Mouse (Mus musculus): ENCODE data around the gene Snx13.

The Snx13 gene

DNA sequence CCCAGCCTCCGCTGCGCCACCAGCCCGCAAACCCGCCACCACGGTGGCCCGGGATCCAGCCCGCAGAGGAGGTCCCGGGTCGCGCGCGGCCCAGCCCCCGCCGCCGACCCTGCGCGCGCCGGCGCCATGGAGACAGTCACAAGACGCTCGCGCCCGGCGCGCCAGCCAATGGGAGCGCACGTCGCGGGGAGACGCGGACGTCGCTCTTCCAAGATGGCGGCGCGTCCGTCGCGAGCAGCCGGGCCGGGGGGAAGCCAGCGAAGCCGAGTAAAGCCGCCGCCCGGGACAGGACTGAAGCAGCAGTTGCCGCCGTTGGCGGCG lies at the start of gene Snx13:
TSS of gene Snx13 (plus strand) at position 188 of the 321 bp plus-strand sequence.
- peak; percentile 89 for DNase-seq (ENCODE audit: low spot score)

GRCm38 (mm10) chr12:34997597-34998182 lies 49.3 kb upstream of the Snx13 start:
- DNase-seq (ENCODE audit: low spot score): no peak

- no peak for DNase-seq (ENCODE audit: low spot score)
These were observed 48.1 kb upstream of the Snx13 start for GRCm38 (mm10) chr12:34998778-34999467.

DNA sequence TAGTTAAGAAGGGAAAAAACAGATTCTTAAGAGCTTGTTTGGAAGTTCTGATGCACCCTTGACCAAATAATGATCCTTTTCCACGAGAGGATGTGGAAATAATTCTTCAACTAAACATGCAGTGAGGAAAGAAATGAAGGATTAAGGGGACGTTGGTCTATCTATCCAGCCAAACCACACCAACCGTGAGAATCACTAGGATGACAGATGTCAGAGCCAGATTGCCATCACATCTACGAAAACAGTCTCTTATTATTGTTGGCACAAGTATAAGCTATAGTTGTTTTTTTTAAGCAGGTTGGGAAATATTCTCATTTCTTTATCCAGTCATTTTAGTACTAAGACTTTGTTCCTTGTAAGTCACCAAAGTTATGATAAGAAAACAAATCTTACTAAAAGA lies 46.7 kb upstream of the Snx13 start:
- no peak for DNase-seq (ENCODE audit: low spot score)

- no peak for DNase-seq (ENCODE audit: low spot score)
These were observed 41.2 kb upstream of the Snx13 start for GRCm38 (mm10) chr12:35005748-35006147.

DNA sequence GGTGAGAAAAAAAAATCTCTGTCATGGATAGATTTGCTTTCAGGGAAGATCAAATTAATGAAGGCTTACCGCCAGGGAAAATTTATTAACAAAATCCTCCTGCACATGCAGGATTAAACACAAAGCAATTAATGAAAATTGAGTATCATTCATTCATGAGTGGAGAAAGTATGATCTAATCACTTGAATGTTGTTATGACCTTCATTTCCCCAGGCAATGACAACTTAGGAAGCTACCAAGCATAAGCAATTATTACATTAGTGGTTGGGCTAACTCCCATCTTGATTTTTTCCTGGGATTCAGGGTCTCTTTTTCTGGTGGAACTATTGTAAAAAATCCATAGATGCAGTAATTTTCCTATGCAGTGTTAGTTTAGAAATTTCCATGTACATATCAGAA lies 39.1 kb upstream of the Snx13 start:
- DNase-seq (ENCODE audit: low spot score): no peak

GRCm38 (mm10) chr12:35008340-35009137 lies 38.4 kb upstream of the Snx13 start:
- DNase-seq (ENCODE audit: low spot score): no peak

DNA sequence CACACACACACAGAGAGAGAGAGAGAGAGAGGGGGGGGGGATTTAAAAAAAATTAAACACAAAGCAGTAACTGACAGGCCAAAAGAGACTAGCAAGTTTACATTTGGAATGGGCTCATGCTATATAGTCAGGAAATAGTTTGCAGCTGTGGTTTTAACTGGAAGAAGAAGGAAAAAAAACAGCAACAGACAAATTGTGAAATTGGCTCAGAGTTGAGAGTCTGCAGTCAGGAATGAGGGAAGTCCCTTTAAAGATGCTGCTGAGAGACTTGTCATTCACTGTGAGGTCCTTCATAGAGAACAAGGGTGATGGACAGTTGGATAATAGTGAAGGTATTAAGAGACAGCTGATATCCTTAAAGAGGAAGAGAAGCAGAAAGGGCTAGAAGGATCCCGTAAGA lies 35.5 kb upstream of the Snx13 start:
- no peak for DNase-seq (ENCODE audit: low spot score)

DNA sequence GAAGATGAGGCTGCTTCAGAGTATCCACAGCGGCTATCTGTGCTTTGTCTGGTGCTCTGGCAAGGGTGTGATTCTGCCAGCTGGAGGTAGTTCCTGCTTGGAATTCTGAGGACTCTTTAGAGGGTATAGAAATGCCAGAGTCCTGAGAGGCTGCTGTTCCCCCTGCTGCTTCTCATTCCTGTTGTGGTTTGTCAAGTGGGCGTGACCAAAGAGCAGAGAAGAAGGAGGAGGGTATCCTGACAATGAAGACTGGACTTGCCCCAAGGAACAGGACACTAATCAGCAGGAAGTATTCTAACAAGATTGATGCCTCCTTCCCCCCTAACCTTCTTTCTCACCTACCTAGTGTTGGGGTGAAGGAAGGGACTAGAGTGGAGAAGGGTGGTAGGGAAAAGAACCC lies 33.0 kb upstream of the Snx13 start:
- no peak for DNase-seq (ENCODE audit: low spot score)

DNA sequence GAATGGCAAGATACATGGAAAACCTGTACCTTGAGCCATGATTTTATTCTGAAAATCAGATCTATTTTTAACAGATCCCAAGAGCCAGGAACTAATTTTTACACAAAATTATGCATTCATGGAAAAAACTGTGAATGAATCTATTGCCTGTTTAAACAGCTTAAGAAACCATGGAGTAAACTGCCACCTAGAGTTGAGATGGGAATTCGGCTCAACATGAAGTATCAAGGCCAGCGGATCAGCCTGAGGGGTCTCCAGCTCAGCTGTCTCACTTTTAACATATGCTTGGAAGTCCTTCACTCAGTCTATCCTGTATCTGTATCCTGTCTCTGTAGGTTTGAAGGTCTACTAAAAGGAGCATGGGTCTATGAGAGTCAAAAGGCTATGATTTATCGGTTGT lies 30.9 kb upstream of the Snx13 start:
- no peak for DNase-seq (ENCODE audit: low spot score)

DNA sequence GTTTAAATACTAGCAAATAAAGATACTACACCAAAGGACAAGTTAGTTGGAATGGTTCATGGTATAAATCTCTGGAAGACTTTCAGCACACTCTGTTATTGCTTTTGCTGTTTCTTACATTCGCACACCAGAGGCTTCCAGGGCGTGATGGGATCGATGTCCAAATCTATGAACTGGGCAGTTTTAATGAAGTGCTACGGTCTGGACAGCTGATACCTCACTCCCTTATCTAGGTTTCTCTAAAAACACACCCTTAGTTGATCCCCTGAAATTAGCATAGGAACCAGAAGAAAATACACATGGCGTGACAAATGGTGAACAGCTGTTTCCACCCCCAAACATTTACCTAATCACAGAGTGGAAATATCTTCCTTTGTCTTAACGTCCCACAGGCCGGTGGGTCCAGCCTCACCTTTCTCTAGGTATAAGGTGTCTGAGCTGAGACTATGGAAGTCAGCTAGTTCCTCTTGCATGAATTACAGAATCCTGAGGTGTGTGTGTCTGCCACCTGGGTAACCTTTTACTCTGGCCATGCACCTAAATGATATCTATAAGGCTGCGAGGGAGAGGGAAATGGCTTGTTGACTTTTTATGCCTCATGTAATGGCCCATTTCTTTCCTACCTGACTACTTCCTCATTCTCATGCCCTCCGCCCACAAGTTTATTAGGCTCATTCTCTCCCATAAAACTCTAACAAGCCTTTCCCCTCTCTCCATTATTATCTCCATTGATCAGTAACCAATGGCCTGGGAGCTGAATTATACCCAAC lies 30.3 kb upstream of the Snx13 start:
- no peak for DNase-seq (ENCODE audit: low spot score)

DNA sequence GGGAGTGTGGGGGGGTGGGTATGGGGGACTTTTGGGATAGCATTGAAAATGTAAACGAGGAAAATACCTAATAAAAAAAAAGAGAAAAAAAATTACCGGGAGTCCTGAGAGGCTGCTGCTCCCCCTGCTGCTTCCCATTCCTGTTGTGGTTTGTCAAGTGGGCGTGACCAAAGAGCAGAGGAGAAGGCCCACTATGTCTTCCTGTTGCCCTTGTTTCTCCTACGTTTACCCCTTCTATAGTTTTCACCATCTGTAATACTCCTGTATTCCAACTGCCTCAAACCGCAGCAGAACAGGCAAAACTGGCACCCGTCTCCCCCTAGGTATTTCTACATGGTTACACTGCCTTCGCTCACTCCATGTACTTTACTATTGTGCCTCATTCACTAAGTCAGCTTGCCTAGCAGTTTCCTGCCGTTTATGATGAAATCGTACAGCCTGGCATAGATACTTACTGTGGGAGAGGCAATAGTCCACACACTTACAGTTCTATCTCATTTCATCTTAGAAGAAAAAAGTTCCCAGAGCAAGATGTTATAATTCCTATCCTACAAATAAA lies 28.2 kb upstream of the Snx13 start:
- DNase-seq (ENCODE audit: low spot score): no peak

DNA sequence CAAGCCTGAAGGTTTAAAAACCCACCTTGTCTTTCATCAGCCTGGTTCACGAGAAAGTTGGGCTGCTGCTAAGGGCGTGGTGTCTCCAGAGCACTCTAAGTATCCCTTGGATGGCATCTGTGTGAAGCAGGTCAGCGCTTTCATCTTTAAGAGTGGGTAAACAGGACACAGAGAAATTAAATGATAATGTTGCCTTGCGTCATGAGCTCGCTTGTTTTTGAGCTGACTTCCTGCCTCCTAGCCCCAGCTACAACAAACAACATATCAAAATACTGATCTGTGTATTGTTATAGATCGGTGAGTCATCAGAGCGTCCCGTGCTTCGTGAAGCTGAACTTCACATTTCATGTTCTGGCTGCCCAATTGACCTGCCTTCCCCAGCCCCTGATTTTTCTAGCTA lies 25.7 kb upstream of the Snx13 start:
- peak; percentile 17 for DNase-seq (ENCODE audit: low spot score)

DNA sequence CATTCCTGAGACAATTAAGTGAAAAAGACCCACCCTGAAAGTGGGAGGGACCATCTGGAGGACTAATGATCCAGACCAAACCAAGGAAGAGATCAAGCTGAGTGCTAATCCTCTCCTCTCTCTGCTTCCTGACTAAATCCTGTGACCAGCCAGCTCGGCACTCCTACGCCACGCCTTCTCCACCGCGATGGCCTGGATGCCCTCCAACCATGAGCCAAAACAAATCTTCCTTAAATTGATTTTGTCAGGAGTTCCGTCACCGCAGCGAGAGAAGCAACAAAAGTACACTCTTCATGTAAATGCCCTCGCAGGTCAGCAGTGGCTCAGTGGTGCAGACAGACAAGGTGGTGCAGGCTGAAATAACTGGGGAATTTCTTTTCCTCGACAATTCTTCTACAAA lies 24.9 kb upstream of the Snx13 start:
- DNase-seq (ENCODE audit: low spot score): no peak

GRCm38 (mm10) chr12:35025916-35026432 lies 21.0 kb upstream of the Snx13 start:
- DNase-seq (ENCODE audit: low spot score): no peak

GRCm38 (mm10) chr12:35027533-35027932 lies 19.5 kb upstream of the Snx13 start:
- DNase-seq (ENCODE audit: low spot score): no peak

- DNase-seq (ENCODE audit: low spot score): no peak
These were observed 8.1 kb upstream of the Snx13 start for GRCm38 (mm10) chr12:35038668-35039570.

DNA sequence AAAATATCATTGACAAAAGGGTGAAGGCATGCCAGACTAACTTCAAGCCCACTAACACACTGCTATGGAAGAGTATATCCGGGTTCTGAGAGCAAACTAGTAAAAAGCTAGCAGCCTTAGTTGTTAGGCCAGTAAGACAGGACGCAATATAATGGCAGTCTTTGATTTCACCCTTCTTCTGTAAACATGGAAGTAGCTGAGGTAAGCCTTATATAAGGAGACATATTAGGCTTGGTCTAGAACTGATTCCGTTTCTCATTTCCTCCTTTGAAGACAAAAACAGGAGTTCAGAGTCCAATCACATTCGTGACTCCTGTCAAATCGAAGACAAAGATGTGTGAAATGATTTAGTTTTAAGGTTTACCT lies 7.4 kb upstream of the Snx13 start:
- no peak for DNase-seq (ENCODE audit: low spot score)

- no peak for DNase-seq (ENCODE audit: low spot score)
These were observed 5.0 kb upstream of the Snx13 start for GRCm38 (mm10) chr12:35041964-35042363.

DNA sequence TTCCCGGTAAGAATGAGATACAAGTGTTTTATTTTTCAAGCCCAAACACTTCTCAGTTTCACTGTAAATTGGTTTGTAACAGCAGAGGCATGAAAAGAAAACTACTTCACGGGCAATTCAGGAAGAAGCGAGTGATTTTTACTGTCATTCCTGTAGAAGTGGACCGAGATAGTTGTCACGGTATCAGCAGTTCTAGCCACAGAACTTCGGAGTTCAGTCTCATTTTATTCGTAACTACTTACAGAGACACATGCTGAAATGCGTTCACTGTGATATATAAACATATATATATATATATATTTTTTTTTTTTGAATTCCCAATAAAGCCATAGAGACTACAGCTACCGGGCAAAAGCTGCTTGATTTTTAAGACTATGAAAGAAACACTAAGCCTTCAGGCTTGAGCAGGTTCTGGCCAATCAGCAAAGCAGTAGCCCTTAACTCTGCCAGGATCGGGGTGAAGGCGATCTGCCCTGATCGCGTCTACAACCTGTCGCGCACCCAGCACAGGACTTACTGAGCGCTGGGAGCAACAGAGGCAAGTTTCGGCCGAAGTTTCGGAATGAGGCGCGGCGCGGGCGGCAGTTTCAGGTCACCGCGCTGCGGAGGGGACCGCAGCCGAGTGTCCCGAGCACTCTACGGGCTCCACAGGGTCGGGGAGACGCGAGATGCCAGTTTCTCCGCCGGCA lies 532 bp upstream of the Snx13 start:
- no peak for DNase-seq (ENCODE audit: low spot score)

All from T-cell, adult 2 months (primary cell).